Mouse (Mus musculus) olfactory bulb, adult 2 months (tissue): Measurements from ENCODE around the gene Cnot6.

ENCODE experiments used
- CTCF ChIP-seq: fragments of 200-500 bp; IDR thresholded peaks from 2 replicates; pipeline ENCODE4 v1.5.1; 2012; ENCODE audit warnings: low read depth, mild to moderate bottlenecking, low read length, moderate library complexity; ENCODE audit not compliant: insufficient read depth
- POLR2A ChIP-seq: fragments of 200-500 bp; IDR thresholded peaks from 2 replicates; pipeline ENCODE4 v1.6.1; 2012; ENCODE audit warnings: mild to moderate bottlenecking, low read depth, low read length, moderate library complexity; ENCODE audit not compliant: insufficient read depth

GRCm38 (mm10) chr11:49704804-49705203 is 7.7 kb downstream of the Cnot6 start:
- TF ChIP-seq CTCF (no peak), POLR2A (no peak)
